8 mouse cellular contexts compared by ENCODE assay signal in the genomic region with DNA sequence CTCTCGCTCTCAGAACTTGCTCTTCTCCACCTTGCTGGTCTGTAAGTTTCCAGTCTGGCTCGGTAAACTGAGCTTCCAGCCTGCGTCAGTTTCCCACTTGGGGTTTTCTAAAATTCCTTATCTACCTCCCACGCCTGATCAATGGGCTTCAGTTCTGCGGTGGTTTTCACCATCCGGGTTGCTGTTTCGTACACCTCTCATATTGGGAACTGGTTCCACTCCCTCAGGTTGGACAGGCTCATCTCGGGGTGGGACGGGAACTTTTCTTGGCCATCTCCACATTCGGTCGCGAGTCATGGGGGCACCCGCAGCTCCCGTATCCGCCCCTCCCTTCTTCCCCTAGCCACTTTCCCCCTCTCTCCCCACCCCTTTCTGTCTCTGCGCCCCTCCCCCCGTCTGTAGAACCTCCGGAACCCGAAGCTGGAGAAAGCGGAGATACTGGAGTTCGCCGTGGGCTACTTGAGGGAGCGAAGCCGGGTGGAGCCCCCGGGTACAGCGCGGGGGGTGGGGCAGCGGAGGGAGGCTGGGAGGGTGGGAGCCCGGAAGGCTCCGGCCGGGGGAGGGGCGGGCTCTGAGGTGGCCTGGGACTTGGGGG. TPM values are rescaled to one million over a fixed set of nuclear protein-coding genes. Genes with fewer than 3 reads are reported as not detected.
DNase-seq lines count a peak whose midpoint lies in the region; ATAC-seq and TF ChIP-seq lines count a peak whose summit lies in the region.

No protein-coding gene starts in this region.

- no peak for TF ChIP-seq CTCF in G1E (IDR thresholded peaks at IDR 0.05; ENCODE audit: low read depth, low read length)

- H3K9ac ChIP-seq in kidney, embryonic 15.5 days: peak overlapping the region; percentile 73
- peak overlapping the region; percentile 58 for H3K9ac ChIP-seq in embryonic facial prominence, embryonic 11.5 days (replicated peaks; ENCODE audit: low read length)
- peak overlapping the region; percentile 69 for H3K9ac ChIP-seq in neural tube, embryonic 14.5 days (replicated peaks; ENCODE audit: low read depth, low read length)

- no peak for DNase-seq in kidney, postnatal 10 days
- no peak for DNase-seq in G1E (ENCODE audit: low spot score)
- DNase-seq in embryonic facial prominence, embryonic 11.5 days (ENCODE audit: low spot score): peak; percentile 68
- DNase-seq in limb, embryonic 10.5 days (ENCODE audit: low spot score): peak; percentile 71
- DNase-seq in spleen, postnatal 4 days (ENCODE audit: low spot score in 2 of 2): no peak
- no peak for DNase-seq in layer of hippocampus, adult 9-10 months (ENCODE audit: low spot score)

- H3K9me3 ChIP-seq in kidney, embryonic 15.5 days (replicated peaks): no peaks in the 10 kb centered on the region
- H3K9me3 ChIP-seq in G1E (replicated peaks): no peaks in the 10 kb centered on the region
- H3K9me3 ChIP-seq in embryonic facial prominence, embryonic 11.5 days (replicated peaks; ENCODE audit: control insufficient read depth, low read length): no peaks in the 10 kb centered on the region
- H3K9me3 ChIP-seq in limb, embryonic 10.5 days (replicated peaks): no peaks in the 10 kb centered on the region
- H3K9me3 ChIP-seq in neural tube, embryonic 14.5 days (ENCODE audit: control insufficient read depth, low read length): no peaks in the 10 kb centered on the region

- under 1% methylated on average over 32 of the region's 32 CpGs for WGBS in kidney, embryonic 15.5 days
- WGBS in embryonic facial prominence, embryonic 11.5 days: under 1% methylated on average over 28 of the region's 32 CpGs
- WGBS in limb, embryonic 10.5 days: 2% methylated on average over 31 of the region's 32 CpGs
- under 1% methylated on average over 30 of the region's 32 CpGs for WGBS in neural tube, embryonic 14.5 days

- H3K27me3 ChIP-seq in kidney, embryonic 15.5 days: peaks cover under 1% of the 10 kb centered on the region; the same call in 1 of the 2 replicates
- H3K27me3 ChIP-seq in G1E (ENCODE audit: insufficient read depth, low read length): peaks cover 11% of the 10 kb centered on the region
- H3K27me3 ChIP-seq in embryonic facial prominence, embryonic 11.5 days (ENCODE audit: control insufficient read depth, insufficient read depth, low read length): peaks cover 8% of the 10 kb centered on the region
- peaks cover 30% of the 10 kb centered on the region for H3K27me3 ChIP-seq in limb, embryonic 10.5 days (ENCODE audit: low read depth, poor library complexity, severe bottlenecking)
- peaks cover 9% of the 10 kb centered on the region; the same call in 1 of the 2 replicates for H3K27me3 ChIP-seq in neural tube, embryonic 14.5 days (ENCODE audit: control insufficient read depth, insufficient read depth, low read length)

- peak overlapping the region; percentile 83 for H3K4me3 ChIP-seq in kidney, embryonic 15.5 days (replicated peaks)
- H3K4me3 ChIP-seq in G1E (ENCODE audit: low read depth, low read length): peak overlapping the region; percentile 79
- peak overlapping the region; percentile 75 for H3K4me3 ChIP-seq in embryonic facial prominence, embryonic 11.5 days (ENCODE audit: low read depth, low read length)
- H3K4me3 ChIP-seq in limb, embryonic 10.5 days: peak overlapping the region; percentile 88
- peak overlapping the region; percentile 66 for H3K4me3 ChIP-seq in neural tube, embryonic 14.5 days (ENCODE audit: low read depth, low read length)

- H3K27ac ChIP-seq in kidney, embryonic 15.5 days: peak overlapping the region; percentile 92
- peak overlapping the region; percentile 52 for H3K27ac ChIP-seq in embryonic facial prominence, embryonic 11.5 days (replicated peaks; ENCODE audit: low read depth, low read length)
- peak overlapping the region; percentile 80 for H3K27ac ChIP-seq in limb, embryonic 10.5 days
- 0 out of 2 replicates have a peak overlapping the region, but pooled peaks have one; percentile 18 for H3K27ac ChIP-seq in neural tube, embryonic 14.5 days (ENCODE audit: low read depth, low read length)

- peak overlapping the region; percentile 94 for H3K4me2 ChIP-seq in kidney, embryonic 15.5 days
- H3K4me2 ChIP-seq in embryonic facial prominence, embryonic 11.5 days (ENCODE audit: low read depth, low read length): peak overlapping the region; percentile 97
- peak overlapping the region; percentile 94 for H3K4me2 ChIP-seq in neural tube, embryonic 14.5 days (ENCODE audit: low read depth, low read length)

- peaks cover 61% of the 10 kb centered on the region for H3K4me1 ChIP-seq in kidney, embryonic 15.5 days
- H3K4me1 ChIP-seq in G1E (ENCODE audit: insufficient read depth, low read depth, low read length): peaks cover 75% of the 10 kb centered on the region
- peaks cover 3% of the 10 kb centered on the region for H3K4me1 ChIP-seq in embryonic facial prominence, embryonic 11.5 days (ENCODE audit: control insufficient read depth, insufficient read depth, low read length)
- H3K4me1 ChIP-seq in limb, embryonic 10.5 days: peaks cover 68% of the 10 kb centered on the region
- peaks cover 20% of the 10 kb centered on the region for H3K4me1 ChIP-seq in neural tube, embryonic 14.5 days (ENCODE audit: control insufficient read depth, insufficient read depth, low read length)

- H3K36me3 ChIP-seq in kidney, embryonic 15.5 days: no peaks in the 10 kb centered on the region
- no peaks in the 10 kb centered on the region for H3K36me3 ChIP-seq in G1E (replicated peaks)
- no peaks in the 10 kb centered on the region for H3K36me3 ChIP-seq in embryonic facial prominence, embryonic 11.5 days (replicated peaks; ENCODE audit: control insufficient read depth, insufficient read depth, low read depth, low read length)
- H3K36me3 ChIP-seq in limb, embryonic 10.5 days: no peaks in the 10 kb centered on the region
- no peaks in the 10 kb centered on the region for H3K36me3 ChIP-seq in neural tube, embryonic 14.5 days (ENCODE audit: control insufficient read depth, insufficient read depth, low read length)

- ATAC-seq in kidney, embryonic 15.5 days (replicated peaks; ENCODE audit: low FRiP score): peak; percentile 6
- ATAC-seq in G1E (ENCODE audit: extremely low read depth, insufficient number of reproducible peaks, low FRiP score, poor library complexity, severe bottlenecking): no peak
- no peak for ATAC-seq in embryonic facial prominence, embryonic 11.5 days (replicated peaks; ENCODE audit: insufficient number of reproducible peaks, low FRiP score, low TSS enrichment, low read depth)
- no peak for ATAC-seq in neural tube, embryonic 14.5 days (ENCODE audit: low read depth)

RNA-seq across cellular contexts. Expression of gene 9130213A22Rik, which starts 0.6 kb away (rescaled TPM):
- polyA plus RNA-seq in kidney, embryonic 15.5 days (2015; fragmentation: Nextera tagmentation; extraction: Ambion mirVana): 0.27 and 0.51 TPM in 2 replicates
- total RNA-seq in G1E (2014; fragmentation: Nextera tagmentation): 1.4 TPM in 2 replicates
- total RNA-seq in G1E (2017): 0.17 and 0.82 TPM in 2 replicates
- 0.10 and 0.25 TPM in 2 replicates for polyA plus RNA-seq in G1E (2012)
- not detected in 2 replicates for polyA plus RNA-seq in embryonic facial prominence, embryonic 11.5 days (2014; fragmentation: Nextera tagmentation; extraction: Ambion mirVana)
- polyA plus RNA-seq in limb, embryonic 10.5 days (2016; fragmentation: Nextera tagmentation; extraction: Ambion mirVana): 0.15 and 0.29 TPM in 2 replicates
- polyA plus RNA-seq in neural tube, embryonic 14.5 days (2014; fragmentation: Nextera tagmentation; extraction: Ambion mirVana): 0.33 and 0.48 TPM in 2 replicates

RNA-seq across cellular contexts. Expression of gene Hes7, which starts 1.6 kb away (rescaled TPM):
- polyA plus RNA-seq in kidney, embryonic 15.5 days (2015; fragmentation: Nextera tagmentation; extraction: Ambion mirVana): 0.42 and 0.46 TPM in 2 replicates
- total RNA-seq in G1E (2014; fragmentation: Nextera tagmentation) (0.53 TPM in 1 of 2 replicates, not detected in the other), G1E (2017) (0.22 TPM in 1 of 2 replicates, not detected in the other)
- 1.2 and 2.0 TPM in 2 replicates for polyA plus RNA-seq in G1E (2012)
- polyA plus RNA-seq in embryonic facial prominence, embryonic 11.5 days (2014; fragmentation: Nextera tagmentation; extraction: Ambion mirVana): 0.11 TPM in 1 of 2 replicates, not detected in the other
- 0.53 and 0.90 TPM in 2 replicates for polyA plus RNA-seq in limb, embryonic 10.5 days (2016; fragmentation: Nextera tagmentation; extraction: Ambion mirVana)
- polyA plus RNA-seq in neural tube, embryonic 14.5 days (2014; fragmentation: Nextera tagmentation; extraction: Ambion mirVana): 0.43 and 0.52 TPM in 2 replicates

RNA-seq across cellular contexts. Expression of gene Aloxe3, which starts 3.9 kb away (rescaled TPM):
- 0.60 and 1.3 TPM in 2 replicates for polyA plus RNA-seq in kidney, embryonic 15.5 days (2015; fragmentation: Nextera tagmentation; extraction: Ambion mirVana)
- 1.3 TPM in 1 of 2 replicates, not detected in the other for total RNA-seq in G1E (2014; fragmentation: Nextera tagmentation)
- 0.16 TPM in 1 of 2 replicates, not detected in the other for total RNA-seq in G1E (2017)
- polyA plus RNA-seq in G1E (2012): 0.01 TPM in 1 of 2 replicates, not detected in the other
- 0.25 and 0.88 TPM in 2 replicates for polyA plus RNA-seq in embryonic facial prominence, embryonic 11.5 days (2014; fragmentation: Nextera tagmentation; extraction: Ambion mirVana)
- 0.28 and 0.39 TPM in 2 replicates for polyA plus RNA-seq in limb, embryonic 10.5 days (2016; fragmentation: Nextera tagmentation; extraction: Ambion mirVana)
- 2.2 and 5.0 TPM in 2 replicates for polyA plus RNA-seq in neural tube, embryonic 14.5 days (2014; fragmentation: Nextera tagmentation; extraction: Ambion mirVana)

RNA-seq across cellular contexts. Expression of gene Per1, which starts 26.8 kb away (rescaled TPM):
- 12.1 and 13.7 TPM in 2 replicates for polyA plus RNA-seq in kidney, embryonic 15.5 days (2015; fragmentation: Nextera tagmentation; extraction: Ambion mirVana)
- total RNA-seq in G1E (2014; fragmentation: Nextera tagmentation): 55.2 and 55.5 TPM in 2 replicates
- total RNA-seq in G1E (2017): 8.9 TPM in 2 replicates
- polyA plus RNA-seq in G1E (2012): 40.6 TPM in 2 replicates
- polyA plus RNA-seq in embryonic facial prominence, embryonic 11.5 days (2014; fragmentation: Nextera tagmentation; extraction: Ambion mirVana): 5.5 and 6.5 TPM in 2 replicates
- 10.3 and 10.8 TPM in 2 replicates for polyA plus RNA-seq in limb, embryonic 10.5 days (2016; fragmentation: Nextera tagmentation; extraction: Ambion mirVana)
- polyA plus RNA-seq in neural tube, embryonic 14.5 days (2014; fragmentation: Nextera tagmentation; extraction: Ambion mirVana): 6.5 and 9.4 TPM in 2 replicates

RNA-seq across cellular contexts. Expression of gene Vamp2, which starts 33.5 kb away (rescaled TPM):
- polyA plus RNA-seq in kidney, embryonic 15.5 days (2015; fragmentation: Nextera tagmentation; extraction: Ambion mirVana): 83.5 and 101 TPM in 2 replicates
- total RNA-seq in G1E (2014; fragmentation: Nextera tagmentation) (98.4 and 104 TPM in 2 replicates), G1E (2017) (4.4 and 5.8 TPM in 2 replicates)
- polyA plus RNA-seq in G1E (2012): 31.8 and 32.8 TPM in 2 replicates
- 48.8 and 61.9 TPM in 2 replicates for polyA plus RNA-seq in embryonic facial prominence, embryonic 11.5 days (2014; fragmentation: Nextera tagmentation; extraction: Ambion mirVana)
- 51.1 and 72.1 TPM in 2 replicates for polyA plus RNA-seq in limb, embryonic 10.5 days (2016; fragmentation: Nextera tagmentation; extraction: Ambion mirVana)
- polyA plus RNA-seq in neural tube, embryonic 14.5 days (2014; fragmentation: Nextera tagmentation; extraction: Ambion mirVana): 337 and 385 TPM in 2 replicates

Comparison
In these comparisons a context has a peak if more than half of its experiments do, and no peak if none do; other contexts are left out.
1. H3K27ac ChIP-seq: peak in every context shown above with its lines; median percentile 92 in kidney, embryonic 15.5 days; 80 in limb, embryonic 10.5 days; 52 in embryonic facial prominence, embryonic 11.5 days; 18 in neural tube, embryonic 14.5 days.
2. DNase-seq: peak in embryonic facial prominence, embryonic 11.5 days (single experiment) and limb, embryonic 10.5 days (single experiment); none in kidney, postnatal 10 days (single experiment), G1E (single experiment), spleen, postnatal 4 days (0 of 2) and layer of hippocampus, adult 9-10 months (single experiment).
3. Peak in every context shown above with its lines, with median percentiles within 50 percentile points of each other: H3K4me2 ChIP-seq, H3K4me3 ChIP-seq and H3K9ac ChIP-seq.